Mouse (Mus musculus): ENCODE measurements around the gene Hmgn1. TPM values are rescaled to one million over a fixed set of nuclear protein-coding genes. Genes with fewer than 3 reads are reported as not detected.

Gene Hmgn1
- polyA plus RNA-seq, 1 experiment from 2014 or later: 95.1 TPM

- 58% methylated on average over 5 of the region's 5 CpGs for WGBS (ENCODE audit: insufficient replicate concordance)
- ATAC-seq (ENCODE audit: insufficient read depth): no peak
- H3K27me3 ChIP-seq: peaks cover 45% of the 10 kb centered on the region
Observed at GRCm38 (mm10) chr16:96088120-96088519, 39.4 kb downstream of the Hmgn1 start.

GRCm38 (mm10) chr16:96087436-96087835 is 40.1 kb downstream of the Hmgn1 start:
- Histone ChIP-seq H3K4me3 (replicated peaks) (no peak overlapping the region), H3K9me3 (replicated peaks) (no peaks in the 10 kb centered on the region), H3K27ac (replicated peaks) (no peak overlapping the region), H3K4me2 (no peak overlapping the region), H3K4me1 (replicated peaks) (peaks cover 12% of the 10 kb centered on the region), H3K9ac (no peak overlapping the region), H3K27me3 (peaks cover 52% of the 10 kb centered on the region), H3K36me3 (replicated peaks) (no peaks in the 10 kb centered on the region)
- ATAC-seq (ENCODE audit: insufficient read depth): no peak
- WGBS (ENCODE audit: insufficient replicate concordance): 57% methylated on average over 4 of the region's 4 CpGs

More at GRCm38 (mm10) chr16:96088120-96088519, 39.4 kb downstream of the Hmgn1 start:
- Histone ChIP-seq H3K9ac (no peak overlapping the region), H3K9me3 (replicated peaks) (no peaks in the 10 kb centered on the region), H3K4me1 (replicated peaks) (peaks cover 8% of the 10 kb centered on the region), H3K4me3 (replicated peaks) (no peak overlapping the region), H3K27ac (replicated peaks) (no peak overlapping the region), H3K4me2 (no peak overlapping the region), H3K36me3 (replicated peaks) (no peaks in the 10 kb centered on the region)

DNA sequence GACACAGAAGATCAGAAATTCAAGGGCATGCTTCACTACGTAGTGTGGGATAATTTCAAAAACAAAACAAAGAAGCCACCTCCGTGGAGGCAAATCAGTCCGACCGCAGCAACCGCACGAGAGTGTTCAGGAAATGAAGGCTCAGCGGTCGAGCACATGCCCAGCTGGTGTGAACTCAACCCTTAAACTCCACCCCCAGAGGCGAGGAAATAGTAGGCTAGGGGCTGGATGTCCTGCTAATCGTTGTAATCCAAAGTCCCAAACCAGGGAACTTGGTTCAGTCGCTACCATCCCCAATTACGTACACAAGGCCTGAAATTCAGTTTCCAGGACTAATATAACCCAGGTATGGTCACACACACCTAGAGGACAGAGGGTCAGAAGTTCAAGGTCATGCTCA is 40.5 kb downstream of the Hmgn1 start:
- H3K27ac ChIP-seq (replicated peaks): no peak overlapping the region
- ATAC-seq (ENCODE audit: insufficient read depth): no peak
- WGBS (ENCODE audit: insufficient replicate concordance): 31% methylated on average over 12 of the region's 12 CpGs
- peaks cover 16% of the 10 kb centered on the region for H3K4me1 ChIP-seq (replicated peaks)
- H3K27me3 ChIP-seq: peaks cover 53% of the 10 kb centered on the region
- H3K4me2 ChIP-seq: no peak overlapping the region
- H3K9ac ChIP-seq: no peak overlapping the region
- no peaks in the 10 kb centered on the region for H3K9me3 ChIP-seq (replicated peaks)
- H3K4me3 ChIP-seq (replicated peaks): no peak overlapping the region
- H3K36me3 ChIP-seq (replicated peaks): no peaks in the 10 kb centered on the region

GRCm38 (mm10) chr16:96085597-96085996 is 41.9 kb downstream of the Hmgn1 start:
- H3K4me1 ChIP-seq (replicated peaks): peaks cover 30% of the 10 kb centered on the region
- H3K36me3 ChIP-seq (replicated peaks): peaks cover 2% of the 10 kb centered on the region; the same call in 1 of the 2 replicates
- H3K27ac ChIP-seq (replicated peaks): no peak overlapping the region
- no peak for ATAC-seq (ENCODE audit: insufficient read depth)
- H3K27me3 ChIP-seq: peaks cover 53% of the 10 kb centered on the region
- H3K9ac ChIP-seq: no peak overlapping the region
- no peak overlapping the region for H3K4me3 ChIP-seq (replicated peaks)
- no peak overlapping the region for H3K4me2 ChIP-seq
- H3K9me3 ChIP-seq (replicated peaks): no peaks in the 10 kb centered on the region

GRCm38 (mm10) chr16:96083179-96083646 is 44.3 kb downstream of the Hmgn1 start:
- 19% methylated on average over 20 of the region's 20 CpGs for WGBS (ENCODE audit: insufficient replicate concordance)
- peak overlapping the region; percentile 80 for H3K4me3 ChIP-seq (replicated peaks)
- H3K27me3 ChIP-seq: peaks cover 38% of the 10 kb centered on the region
- H3K4me2 ChIP-seq: peak overlapping the region; percentile 93
- H3K9ac ChIP-seq: 0 out of 2 replicates have a peak overlapping the region, but pooled peaks have one; percentile 39
- no peak for ATAC-seq (ENCODE audit: insufficient read depth)
- peak overlapping the region; percentile 57; the same call in 1 of the 2 replicates for H3K27ac ChIP-seq (replicated peaks)
- H3K36me3 ChIP-seq (replicated peaks): peaks cover 11% of the 10 kb centered on the region; the same call in 1 of the 2 replicates
- no peaks in the 10 kb centered on the region for H3K9me3 ChIP-seq (replicated peaks)
- peaks cover 34% of the 10 kb centered on the region for H3K4me1 ChIP-seq (replicated peaks)

DNA sequence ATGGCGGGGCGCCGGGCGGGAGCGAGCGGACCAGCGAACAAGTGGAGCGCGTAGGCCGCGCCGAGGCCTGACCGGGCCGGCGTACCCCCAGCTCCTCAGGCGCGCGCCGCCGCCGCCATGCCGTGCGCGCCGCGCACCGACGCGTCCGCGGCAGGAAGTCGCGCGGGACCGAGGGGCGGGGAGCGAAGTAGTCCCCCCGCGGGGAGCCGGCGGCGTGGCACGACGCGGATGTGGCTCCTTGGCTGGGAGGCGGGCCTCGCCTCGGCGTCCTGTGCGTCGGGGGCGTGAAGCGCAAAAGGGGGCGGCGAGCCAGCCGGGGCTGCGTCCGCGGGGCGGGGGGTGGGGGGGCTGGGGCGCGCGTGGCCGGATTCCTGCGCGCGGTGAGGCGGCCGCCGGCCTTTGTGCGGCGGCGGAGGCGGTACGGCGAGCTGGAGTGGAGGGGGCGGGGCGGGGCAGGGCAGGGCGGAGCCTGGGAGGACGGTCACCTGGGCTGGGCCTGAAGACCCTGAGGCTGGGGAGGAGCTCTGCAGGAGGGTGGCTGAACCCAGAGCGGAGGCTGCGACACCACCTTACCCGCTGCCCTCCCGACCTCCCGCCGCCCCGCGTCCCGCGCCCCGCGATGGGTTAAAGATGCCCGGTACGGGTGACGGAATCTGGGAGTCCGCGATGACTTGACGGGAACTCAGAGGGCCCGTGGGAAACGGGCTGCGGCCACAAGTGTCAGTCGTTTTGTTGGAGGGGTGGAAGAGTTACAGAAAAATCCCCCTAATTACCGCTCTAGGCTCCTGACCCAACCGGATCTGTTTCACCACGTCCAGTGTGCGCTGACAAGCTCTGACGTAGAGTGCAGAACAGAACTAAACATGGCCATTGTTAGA is 45.0 kb downstream of the Hmgn1 start, which contains the start of gene Brwd1:
Brwd1 (minus strand) TSS at position 226 of the 878 bp plus-strand sequence.
- Histone ChIP-seq H3K27me3 (peaks cover 38% of the 10 kb centered on the region), H3K9ac (peak within 1 kb of the TSS; percentile 69), H3K4me2 (peak within 1 kb of the TSS; percentile 93), H3K4me1 (replicated peaks) (peaks cover 34% of the 10 kb centered on the region), H3K4me3 (replicated peaks) (peak within 1 kb of the TSS; percentile 80), H3K27ac (replicated peaks) (peak within 1 kb of the TSS; percentile 86), H3K36me3 (replicated peaks) (peaks cover 11% of the 10 kb centered on the region; the same call in 1 of the 2 replicates), H3K9me3 (replicated peaks) (no peaks in the 10 kb centered on the region)
- WGBS (ENCODE audit: insufficient replicate concordance): 1% methylated on average over 80 of the region's 107 CpGs
- peak; percentile 68 for ATAC-seq (ENCODE audit: insufficient read depth)

DNA sequence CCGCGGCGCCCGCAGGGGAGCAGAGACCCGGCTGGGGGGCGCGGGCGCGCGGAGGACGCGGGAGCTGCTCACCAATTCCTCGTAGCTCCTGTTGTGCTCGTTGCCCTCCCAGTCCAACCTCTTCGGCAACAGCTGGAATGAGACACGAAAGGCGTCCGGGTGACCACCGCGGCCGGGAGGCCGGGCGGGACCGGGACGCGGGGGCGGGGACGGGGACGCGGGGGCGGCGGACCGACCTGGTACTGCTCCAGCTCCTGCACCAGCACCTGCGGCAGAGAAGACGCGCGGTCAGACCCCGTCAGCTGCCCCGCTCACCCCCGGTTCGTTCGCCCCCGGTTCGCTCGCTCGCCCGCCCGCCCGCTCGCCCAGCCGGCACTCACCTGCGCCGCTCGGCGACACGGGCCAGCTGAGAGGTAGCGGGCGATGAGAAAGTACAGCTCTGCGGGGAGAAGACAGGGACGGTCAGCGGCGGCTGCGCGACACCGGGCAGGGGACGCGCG is 45.7 kb downstream of the Hmgn1 start:
- H3K9ac ChIP-seq: peak overlapping the region; percentile 69

DNA sequence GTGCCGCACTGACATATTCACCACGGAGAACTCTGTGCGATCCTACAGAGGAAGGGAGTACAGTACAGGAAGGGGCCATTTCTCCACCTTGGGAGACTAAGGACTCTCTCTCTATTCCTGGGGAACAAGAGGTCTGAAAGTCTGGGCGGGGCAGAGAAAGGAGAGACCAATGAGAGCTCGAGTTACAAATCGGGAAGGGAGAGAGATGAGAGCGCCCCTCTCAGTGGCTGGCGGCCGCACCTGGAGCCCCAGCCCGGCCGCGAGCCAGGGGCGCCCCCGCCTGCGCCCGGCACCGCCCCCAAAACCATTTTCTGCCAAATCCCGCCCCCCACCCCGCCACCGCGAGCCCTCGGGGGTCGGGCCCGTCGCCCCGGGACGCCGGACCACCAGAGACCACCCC is 46.2 kb downstream of the Hmgn1 start:
- H3K36me3 ChIP-seq (replicated peaks): peaks cover 11% of the 10 kb centered on the region; the same call in 1 of the 2 replicates
- peak overlapping the region; percentile 86 for H3K27ac ChIP-seq (replicated peaks)
- H3K27me3 ChIP-seq: peaks cover 38% of the 10 kb centered on the region
- peak overlapping the region; percentile 93 for H3K4me2 ChIP-seq
- peaks cover 34% of the 10 kb centered on the region for H3K4me1 ChIP-seq (replicated peaks)
- peak; percentile 67 for ATAC-seq (ENCODE audit: insufficient read depth)
- H3K4me3 ChIP-seq (replicated peaks): peak overlapping the region; percentile 80
- 0% methylated on average over 24 of the region's 28 CpGs for WGBS (ENCODE audit: insufficient replicate concordance)
- no peaks in the 10 kb centered on the region for H3K9me3 ChIP-seq (replicated peaks)
- peak overlapping the region; percentile 69 for H3K9ac ChIP-seq

More for the DNA sequence above, 45.7 kb downstream of the Hmgn1 start:
- peak; percentile 33 for ATAC-seq (ENCODE audit: insufficient read depth)
- Histone ChIP-seq H3K4me2 (peak overlapping the region; percentile 93), H3K9me3 (replicated peaks) (no peaks in the 10 kb centered on the region), H3K27ac (replicated peaks) (peak overlapping the region; percentile 86), H3K36me3 (replicated peaks) (peaks cover 11% of the 10 kb centered on the region; the same call in 1 of the 2 replicates), H3K4me3 (replicated peaks) (peak overlapping the region; percentile 80), H3K27me3 (peaks cover 38% of the 10 kb centered on the region), H3K4me1 (replicated peaks) (peaks cover 34% of the 10 kb centered on the region)
- WGBS (ENCODE audit: insufficient replicate concordance): under 1% methylated on average over 66 of the region's 68 CpGs

DNA sequence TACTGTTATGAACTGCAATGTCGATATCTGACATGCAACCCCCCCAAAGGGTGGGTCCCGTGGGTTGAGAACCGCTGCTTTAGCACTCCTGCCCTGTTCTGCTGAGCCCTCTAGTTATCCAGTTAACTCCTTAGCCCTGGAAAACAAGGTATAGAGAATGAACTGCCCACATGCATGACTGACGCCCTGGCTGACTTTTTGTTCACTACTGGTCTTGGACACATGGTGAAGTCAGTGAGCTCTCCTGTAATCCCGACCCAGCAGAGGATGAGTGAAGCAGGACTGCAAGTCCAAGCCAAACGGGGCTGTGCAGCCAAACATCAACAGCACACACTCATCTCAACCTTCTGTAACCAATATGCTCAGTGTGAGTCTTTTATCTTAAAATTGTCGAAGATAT is 47.0 kb downstream of the Hmgn1 start:
- no peaks in the 10 kb centered on the region for H3K9me3 ChIP-seq (replicated peaks)
- H3K4me3 ChIP-seq (replicated peaks): no peak overlapping the region
- WGBS (ENCODE audit: insufficient replicate concordance): 76% methylated on average over 7 of the region's 7 CpGs
- H3K9ac ChIP-seq: no peak overlapping the region
- peaks cover 34% of the 10 kb centered on the region for H3K4me1 ChIP-seq (replicated peaks)
- H3K27ac ChIP-seq (replicated peaks): no peak overlapping the region
- H3K27me3 ChIP-seq: peaks cover 34% of the 10 kb centered on the region
- H3K36me3 ChIP-seq (replicated peaks): peaks cover 16% of the 10 kb centered on the region; the same call in 1 of the 2 replicates
- ATAC-seq (ENCODE audit: insufficient read depth): no peak
- peak overlapping the region; percentile 93; the same call in 1 of the 2 replicates for H3K4me2 ChIP-seq

All from liver, embryonic 15.5 days (tissue).